Mouse (Mus musculus) bone marrow macrophage, adult 2 months (primary cell): Measurements from ENCODE around the gene Aip. TPM values are rescaled to one million over a fixed set of nuclear protein-coding genes. Genes with fewer than 3 reads are reported as not detected.
A peak's percentile ranks its signal among the peaks of the same experiment; 100 is the strongest.

Experiments used
- H3K27ac ChIP-seq: 2 replicates; pipeline ENCODE4 v1.5.1; 2012; ENCODE audit warnings: low read depth, low read length; ENCODE audit not compliant: insufficient read depth
- H3K4me1 ChIP-seq: 2 replicates; pipeline ENCODE4 v1.6.1; 2012; ENCODE audit warnings: low read length; ENCODE audit not compliant: control insufficient read depth, insufficient read depth
- H3K4me3 ChIP-seq: 2 replicates; pipeline ENCODE4 v1.5.1; 2012; ENCODE audit warnings: mild to moderate bottlenecking, low read length, moderate library complexity; ENCODE audit not compliant: insufficient read depth
- CTCF ChIP-seq: IDR thresholded peaks from 2 replicates; pipeline ENCODE4 v1.5.1; 2012; ENCODE audit warnings: low read depth, mild to moderate bottlenecking, low read length, moderate library complexity
- POLR2A ChIP-seq: IDR thresholded peaks from 2 replicates; pipeline ENCODE4 v1.6.1; 2012; ENCODE audit warnings: mild to moderate bottlenecking, low read depth, low read length, borderline replicate concordance
- polyA plus RNA-seq: library from polyadenylated mRNA; stranded (reverse); fragments of >200 nt; gene quantifications from 2 replicates; pipeline ENCODE4 v1.2.4, GENCODE M21; 2012; ENCODE audit not compliant: missing spikeins, insufficient read depth, insufficient read length

Gene Aip
- polyA plus RNA-seq, 1 experiment, result 75.6 TPM

DNA sequence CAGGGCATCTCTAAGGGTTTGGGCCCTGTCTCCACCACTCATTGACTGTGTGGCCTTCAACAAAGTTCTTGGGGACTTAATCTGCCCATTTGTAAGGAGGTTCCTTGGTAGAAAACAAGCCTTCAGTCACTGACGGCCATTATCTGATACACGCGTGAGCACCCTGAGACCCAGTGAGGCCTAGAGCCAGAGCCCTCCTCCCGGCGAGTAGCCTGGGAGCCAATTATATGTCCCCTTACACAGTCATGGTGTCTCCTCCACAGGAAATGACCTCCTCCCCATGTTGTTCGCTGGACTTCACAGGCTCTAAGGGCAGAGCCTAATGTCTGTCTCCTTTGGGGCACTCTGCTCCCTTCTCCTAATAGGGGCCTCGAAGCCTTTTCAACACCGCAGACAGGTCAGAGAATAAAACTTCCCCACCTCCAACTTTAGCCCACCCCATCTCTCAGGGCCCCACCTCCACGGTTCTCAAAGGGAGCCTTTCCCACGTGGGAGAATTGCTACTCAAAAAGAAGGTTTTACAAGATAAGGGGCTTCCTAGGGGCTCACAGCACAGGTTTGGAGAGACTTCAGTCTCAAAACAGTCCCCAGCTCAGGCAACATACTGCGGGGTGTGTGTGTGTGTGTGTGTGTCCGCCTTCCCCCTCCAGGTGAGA lies 20.8 kb upstream of the Aip start:
- TF ChIP-seq POLR2A (no peak), CTCF (no peak)
- Histone ChIP-seq H3K27ac (peak overlapping the region; percentile 67), H3K4me3 (no peak overlapping the region), H3K4me1 (peaks cover 54% of the 10 kb centered on the region)

DNA sequence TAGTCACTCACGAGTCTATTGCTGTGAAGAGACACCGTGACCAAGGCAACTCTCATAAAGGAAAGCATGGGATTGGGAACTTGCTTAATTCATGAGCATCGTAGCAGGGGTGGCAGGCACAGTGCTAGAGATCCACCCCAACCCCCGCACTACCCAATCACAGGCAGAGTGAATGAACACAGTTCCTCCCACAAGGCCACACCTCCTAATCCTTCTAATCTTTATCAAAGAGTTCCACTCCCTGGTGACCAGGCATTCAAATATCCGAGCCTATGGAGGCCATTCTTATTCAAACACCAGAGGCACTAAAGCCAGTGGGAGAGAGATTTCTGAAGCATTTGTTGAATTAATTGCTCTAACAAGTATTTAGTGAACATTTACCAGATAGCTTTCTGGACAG lies 20.3 kb upstream of the Aip start:
- Histone ChIP-seq H3K27ac (0 out of 2 replicates have a peak overlapping the region, but pooled peaks have one; percentile 9), H3K4me3 (no peak overlapping the region), H3K4me1 (peaks cover 54% of the 10 kb centered on the region)
- no peak for TF ChIP-seq CTCF
- TF ChIP-seq POLR2A, result no peak

DNA sequence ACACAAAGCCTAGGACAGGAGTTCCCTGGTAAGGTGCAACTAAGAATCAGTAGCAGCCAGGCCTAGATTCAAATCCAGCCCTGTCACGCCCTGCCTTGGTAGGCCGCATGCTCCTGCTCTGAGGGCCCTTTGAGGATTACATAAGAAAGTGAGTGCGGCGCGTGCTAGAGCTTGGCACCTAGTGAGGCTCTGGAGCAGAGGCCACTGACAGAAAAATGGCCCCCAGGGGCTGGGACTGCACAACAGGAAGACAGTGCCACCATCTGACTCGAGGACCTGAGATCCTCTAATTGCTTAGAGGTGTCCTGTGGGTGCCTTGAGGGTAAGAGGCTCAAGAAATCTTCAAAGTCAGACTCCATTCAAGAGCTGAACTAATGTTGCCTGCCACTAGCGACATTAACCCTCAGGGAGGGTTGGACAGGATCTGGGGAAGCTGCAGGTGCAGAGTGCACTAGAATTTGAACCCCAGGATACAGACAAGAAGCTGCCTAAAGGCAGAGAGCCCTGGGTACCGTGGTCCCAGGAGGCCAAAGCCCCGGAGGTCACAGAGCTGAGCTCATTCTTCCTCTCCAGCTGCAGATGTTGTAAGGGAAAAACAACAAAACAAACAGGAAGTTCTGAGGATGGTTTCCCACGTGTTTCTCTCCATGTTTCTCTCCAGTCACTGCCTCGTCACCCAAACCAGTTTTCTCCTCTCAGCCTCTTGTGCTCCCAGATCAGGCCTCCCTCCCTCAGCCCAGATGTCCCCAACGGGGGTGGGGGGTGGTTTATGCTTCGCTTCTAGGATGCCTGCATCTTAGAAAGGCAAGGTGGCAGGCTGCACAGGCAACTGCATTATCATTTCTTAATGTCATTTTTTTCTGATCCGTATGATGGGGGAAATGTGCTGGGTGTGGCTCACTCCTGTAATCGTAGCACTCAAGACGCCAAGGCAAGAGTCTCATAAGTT lies 19.2 kb upstream of the Aip start:
- Histone ChIP-seq H3K4me1 (peaks cover 49% of the 10 kb centered on the region), H3K27ac (peak overlapping the region; percentile 70), H3K4me3 (no peak overlapping the region)
- TF ChIP-seq POLR2A (no peak), CTCF (no peak)

DNA sequence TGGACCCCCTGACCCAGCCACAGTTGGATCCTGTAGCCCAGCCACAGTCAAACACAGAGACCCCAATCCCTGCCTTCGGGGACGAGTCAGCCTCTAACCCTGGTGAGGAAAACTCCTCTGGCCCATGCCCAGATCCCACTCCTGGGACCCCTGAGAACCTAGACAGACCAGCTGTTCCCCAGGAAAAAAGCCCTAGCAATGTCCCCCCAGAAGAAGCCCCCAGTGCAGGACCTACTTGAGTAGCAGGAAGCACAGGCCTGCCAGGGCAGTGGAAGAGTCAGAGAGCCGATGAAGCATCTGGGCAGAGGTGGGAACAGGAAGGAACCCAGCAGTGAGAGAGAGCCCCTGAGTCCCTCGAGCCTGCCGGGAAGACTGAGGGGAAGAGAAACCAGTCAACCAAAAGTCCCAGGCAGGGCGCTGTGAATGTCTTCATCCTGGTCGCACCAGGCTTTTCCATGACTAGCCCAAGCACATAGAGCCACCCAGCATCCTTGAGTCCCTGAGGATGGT lies 18.2 kb upstream of the Aip start, which contains the start of gene Cabp4:
Gene Cabp4 (minus strand): TSS at position 275 of the 510 bp plus-strand sequence.
- H3K4me1 ChIP-seq, result peaks cover 46% of the 10 kb centered on the region
- TF ChIP-seq CTCF (no peak), POLR2A (no peak)
- no peak within 1 kb of the TSS for H3K4me3 ChIP-seq
- H3K27ac ChIP-seq, result peak within 1 kb of the TSS; percentile 70

DNA sequence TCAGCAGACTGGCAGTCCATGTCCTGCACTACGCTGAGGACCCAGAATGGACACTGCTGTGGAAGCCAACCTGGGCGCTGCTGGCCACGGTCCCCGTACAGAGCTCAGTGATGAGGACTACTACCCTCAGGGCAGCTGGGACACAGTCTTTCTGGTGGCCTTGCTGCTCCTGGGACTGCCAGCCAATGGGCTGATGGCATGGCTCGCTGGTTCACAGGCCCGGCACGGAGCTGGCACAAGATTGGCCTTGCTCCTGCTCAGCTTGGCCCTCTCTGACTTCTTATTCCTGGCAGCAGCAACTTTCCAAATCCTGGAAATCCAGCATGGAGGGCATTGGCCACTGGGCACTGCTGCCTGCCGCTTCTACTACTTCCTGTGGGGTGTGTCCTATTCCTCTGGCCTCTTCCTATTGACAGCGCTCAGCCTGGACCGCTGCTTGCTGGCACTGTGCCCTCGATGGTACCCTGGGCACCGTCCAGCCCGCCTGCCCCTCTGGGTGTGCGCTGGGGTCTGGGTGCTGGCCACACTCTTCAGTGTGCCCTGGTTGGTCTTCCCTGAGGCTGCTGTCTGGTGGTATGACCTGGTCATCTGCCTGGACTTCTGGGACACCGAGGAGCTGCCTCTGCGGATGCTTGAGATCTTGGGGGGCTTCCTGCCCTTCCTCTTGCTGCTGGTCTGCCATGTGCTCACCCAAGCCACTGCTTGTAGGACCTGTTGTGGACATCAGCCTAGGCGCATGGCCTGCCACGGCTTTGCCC lies 16.9 kb upstream of the Aip start:
- Histone ChIP-seq H3K27ac (no peak overlapping the region), H3K4me1 (peaks cover 45% of the 10 kb centered on the region), H3K4me3 (no peak overlapping the region)
- no peak for TF ChIP-seq CTCF
- no peak for TF ChIP-seq POLR2A

DNA sequence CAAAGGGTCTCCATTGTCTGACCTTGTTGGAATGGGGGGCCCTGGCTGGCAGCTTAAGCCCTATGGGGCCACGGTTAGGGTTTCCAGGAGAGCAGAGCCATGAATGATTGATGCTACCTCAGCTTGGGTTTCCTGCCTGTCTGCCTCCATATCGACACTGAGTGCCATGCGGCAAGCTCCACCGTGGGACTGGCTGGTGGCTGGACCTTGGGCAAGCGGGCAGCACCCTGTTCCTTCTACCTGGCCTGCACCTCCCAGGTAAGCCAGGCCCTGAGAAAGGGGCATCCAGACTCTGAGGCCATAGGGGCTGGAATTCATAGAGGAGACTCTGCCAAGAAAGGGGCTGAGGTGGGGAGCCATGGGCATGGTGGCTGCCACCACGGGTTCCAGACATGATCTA lies 14.5 kb upstream of the Aip start:
- no peak overlapping the region for H3K4me3 ChIP-seq
- peaks cover 34% of the 10 kb centered on the region for H3K4me1 ChIP-seq
- TF ChIP-seq POLR2A (no peak), CTCF (no peak)
- H3K27ac ChIP-seq, result no peak overlapping the region

DNA sequence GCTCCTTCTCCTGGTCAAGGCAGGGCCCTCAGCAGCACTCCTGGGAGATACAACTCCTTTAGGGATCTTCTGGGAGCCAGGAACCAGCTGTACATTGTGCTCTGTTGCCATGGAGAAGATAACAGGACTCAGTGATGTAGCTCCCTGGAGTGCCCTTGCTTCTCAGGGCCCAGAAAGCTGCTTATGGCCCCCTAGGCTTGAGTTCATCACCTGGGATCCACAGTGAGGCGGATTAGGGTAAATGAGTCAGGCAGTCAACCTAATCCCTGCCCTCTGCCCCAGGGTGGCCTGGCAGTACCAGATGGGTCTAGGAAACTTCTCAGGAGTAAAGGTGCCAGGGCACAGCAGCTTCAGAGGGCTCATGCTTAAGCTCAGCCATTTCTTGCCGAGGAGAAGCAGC lies 13.8 kb upstream of the Aip start, which contains the start of gene Gpr152:
Gene Gpr152 (plus strand): TSS at position 342 of the 400 bp plus-strand sequence.
- peaks cover 32% of the 10 kb centered on the region for H3K4me1 ChIP-seq
- no peak for TF ChIP-seq POLR2A
- no peak for TF ChIP-seq CTCF
- H3K27ac ChIP-seq, result no peak within 1 kb of the TSS
- H3K4me3 ChIP-seq, result no peak within 1 kb of the TSS

DNA sequence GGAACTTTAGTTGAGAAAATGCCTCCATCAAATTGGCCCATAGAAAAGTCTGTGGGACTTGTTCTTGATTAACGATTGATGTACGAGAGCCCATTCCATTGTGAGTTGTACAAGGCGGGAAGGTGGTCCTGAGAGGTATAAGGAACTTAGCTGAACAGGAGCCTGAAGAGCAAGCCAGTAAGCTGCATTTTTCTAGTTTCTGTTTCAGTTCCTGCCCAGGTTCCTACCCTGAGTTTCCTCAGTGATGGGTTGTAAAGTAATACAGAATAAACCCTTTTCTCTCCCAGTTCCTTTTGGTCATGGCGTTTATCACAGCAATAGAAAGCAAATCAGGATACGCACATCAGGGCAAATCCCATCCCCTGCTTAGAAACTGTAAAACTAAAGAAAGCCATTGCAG lies 12.3 kb upstream of the Aip start:
- peaks cover 20% of the 10 kb centered on the region for H3K4me1 ChIP-seq
- H3K27ac ChIP-seq, result no peak overlapping the region
- TF ChIP-seq POLR2A (no peak), CTCF (no peak)
- no peak overlapping the region for H3K4me3 ChIP-seq

DNA sequence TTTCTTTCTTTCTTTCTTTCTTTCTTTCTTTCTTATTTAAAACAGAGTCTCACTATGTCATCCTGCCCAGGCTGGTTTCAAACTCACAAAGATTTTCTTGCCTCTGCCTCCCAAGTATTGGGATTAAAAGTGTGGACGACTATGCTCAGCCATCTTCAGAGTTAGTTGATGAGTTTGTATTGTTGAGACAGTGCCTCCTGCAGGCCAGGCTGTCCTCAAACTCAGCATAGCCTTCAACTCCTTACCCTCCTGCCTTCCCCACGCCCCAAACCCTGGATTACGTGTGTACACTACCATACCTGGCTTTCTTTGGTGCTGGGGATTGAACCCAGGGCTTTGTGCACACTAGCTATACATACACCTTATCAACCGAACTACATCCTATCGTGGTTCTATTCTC lies 10.8 kb upstream of the Aip start:
- Histone ChIP-seq H3K4me1 (peaks cover 25% of the 10 kb centered on the region), H3K27ac (no peak overlapping the region), H3K4me3 (no peak overlapping the region)
- no peak for TF ChIP-seq CTCF
- no peak for TF ChIP-seq POLR2A
